Mouse (Mus musculus) midbrain, embryonic 14.5 days (tissue): ENCODE measurements around the gene Hist1h4f. TPM values are rescaled to one million over a fixed set of nuclear protein-coding genes. Genes with fewer than 3 reads are reported as not detected.
"Not testable (repeated sequence)": the region's sequence is repeated elsewhere in the genome, so short reads cannot be mapped to it uniquely, and the experiment has no call there.

Experiments used
- ATAC-seq: fragments of 200-750 bp; cut with Nextera tagmentation; 2 replicates; pipeline ENCODE4 v1.8.0; 2017; ENCODE audit warnings: moderate number of reproducible peaks, moderate library complexity; ENCODE audit not compliant: low FRiP score, low TSS enrichment
- DNase-seq: peaks from one replicate; pipeline ENCODE4 v3.0.0-alpha.2; 2015
- H3K27ac ChIP-seq: fragments of 300-500 bp; sonication (generic); replicated peaks from 2 replicates; pipeline ENCODE4 v1.5.1; 2014; ENCODE audit warnings: mild to moderate bottlenecking, low read depth, low read length, moderate library complexity
- H3K27me3 ChIP-seq: fragments of 300-500 bp; sonication (generic); 2 replicates; pipeline ENCODE4 v1.6.1; 2014; ENCODE audit warnings: low read length, control low read depth, mixed read lengths; ENCODE audit not compliant: control insufficient read depth, insufficient read depth
- H3K36me3 ChIP-seq: fragments of 300-500 bp; sonication (generic); 2 replicates; pipeline ENCODE4 v1.6.1; 2014; ENCODE audit warnings: low read length, control low read depth; ENCODE audit not compliant: control insufficient read depth, insufficient read depth
- H3K4me1 ChIP-seq: fragments of 300-500 bp; sonication (generic); 2 replicates; pipeline ENCODE4 v1.6.1; 2014; ENCODE audit warnings: mild to moderate bottlenecking, antibody characterized with exemption, low read length, control low read depth; ENCODE audit not compliant: control insufficient read depth, insufficient read depth
- H3K4me2 ChIP-seq: fragments of 300-500 bp; sonication (generic); 2 replicates; pipeline ENCODE4 v1.6.1; 2014; ENCODE audit warnings: mild to moderate bottlenecking, low read length, moderate library complexity
- H3K4me3 ChIP-seq: fragments of 300-500 bp; sonication (generic); replicated peaks from 2 replicates; pipeline ENCODE4 v1.5.1; 2014; ENCODE audit warnings: low read depth, low read length
- H3K9ac ChIP-seq: fragments of 300-500 bp; sonication (generic); replicated peaks from 2 replicates; pipeline ENCODE4 v1.6.1; 2014; ENCODE audit warnings: mild to moderate bottlenecking, low read length, moderate library complexity
- H3K9me3 ChIP-seq: fragments of 300-500 bp; sonication (generic); 2 replicates; pipeline ENCODE4 v1.6.1; 2016; ENCODE audit warnings: low read length, control low read depth, mixed read lengths; ENCODE audit not compliant: control insufficient read depth
- WGBS: fragments of 180-500 bp; shearing (Covaris S2); extraction: QIAGEN DNeasy Blood & Tissue Kit; methylation state at CpG from one replicate; pipeline ENCODE4 v1.1.7; 2014; 5-methylcytosine and 5-hydroxymethylcytosine counted together
- polyA plus RNA-seq: library from polyadenylated mRNA; unstranded; fragments of >200 nt; fragmentation: Nextera tagmentation; extraction: Ambion mirVana; gene quantifications from 2 replicates; pipeline ENCODE4 v1.2.1, GENCODE M21; 2014

The Hist1h4f gene
- polyA plus RNA-seq, 1 experiment from 2014 or later: not detected

GRCm38 (mm10) chr13:23573898-23574524 is 22.6 kb upstream of the Hist1h4f start, which contains the start of the genes Hist1h2bf and Hist1h2ad:
Gene Hist1h2bf, minus strand, starts transcription at chr13:23574196.
Gene Hist1h2ad, plus strand, starts transcription at chr13:23574381.
- H3K36me3 ChIP-seq, H3K9ac ChIP-seq, H3K27me3 ChIP-seq, H3K9me3 ChIP-seq: not testable (repeated sequence)
- H3K4me1 ChIP-seq: peaks cover 35% of the 10 kb centered on the region
- peak within 1 kb of the TSS; percentile 36 for H3K4me3 ChIP-seq
- peak within 1 kb of the TSS; percentile 59 for H3K4me2 ChIP-seq
- DNase-seq (peak; percentile 98), ATAC-seq (peak; percentile 91)
- WGBS: under 1% methylated on average over 33 of the region's 42 CpGs
- peak within 1 kb of the TSS; percentile 76 for H3K27ac ChIP-seq

GRCm38 (mm10) chr13:23573034-23573897 is 21.8 kb upstream of the Hist1h4f start:
- H3K9ac ChIP-seq, DNase-seq, ATAC-seq, H3K36me3 ChIP-seq, H3K9me3 ChIP-seq, H3K27me3 ChIP-seq: not testable (repeated sequence)
- Histone ChIP-seq H3K4me1 (peaks cover 35% of the 10 kb centered on the region), H3K4me2 (peak overlapping the region; percentile 59), H3K4me3 (peak overlapping the region; percentile 33), H3K27ac (0 out of 2 replicates have a peak overlapping the region, but pooled peaks have one; percentile 37)
- WGBS: 8% methylated on average over 17 of the region's 20 CpGs

- ATAC-seq: no peak
- H3K4me3 ChIP-seq: peak overlapping the region; percentile 33
- peak overlapping the region; percentile 46; the same call in 1 of the 2 replicates for H3K9ac ChIP-seq
- H3K27me3 ChIP-seq: no peaks in the 10 kb centered on the region
- peak overlapping the region; percentile 89 for H3K27ac ChIP-seq
- H3K4me1 ChIP-seq: peaks cover 35% of the 10 kb centered on the region
- no peaks in the 10 kb centered on the region for H3K36me3 ChIP-seq
- peak overlapping the region; percentile 59 for H3K4me2 ChIP-seq
- H3K9me3 ChIP-seq: no peaks in the 10 kb centered on the region
- WGBS: 38% methylated on average over 2 of the region's 2 CpGs
- DNase-seq: no peak
Measured at GRCm38 (mm10) chr13:23572218-23573033, 21.0 kb upstream of the Hist1h4f start.

- H3K36me3 ChIP-seq, ATAC-seq, H3K27me3 ChIP-seq, H3K9me3 ChIP-seq: not testable (repeated sequence)
- Histone ChIP-seq H3K4me3 (peak overlapping the region; percentile 33), H3K4me1 (peaks cover 28% of the 10 kb centered on the region), H3K4me2 (peak overlapping the region; percentile 59), H3K9ac (peak overlapping the region; percentile 46), H3K27ac (peak overlapping the region; percentile 89)
- DNase-seq: peak; percentile 40
- WGBS: under 1% methylated on average over 12 of the region's 34 CpGs
Measured at GRCm38 (mm10) chr13:23571504-23572217, 20.2 kb upstream of the Hist1h4f start.

- H3K36me3 ChIP-seq: no peaks in the 10 kb centered on the region
- 0% methylated on average over 18 of the region's 18 CpGs for WGBS
- H3K9ac ChIP-seq: peak within 1 kb of the TSS; percentile 46
- ATAC-seq (peak; percentile 90), DNase-seq (peak; percentile 92)
- H3K27ac ChIP-seq: peak within 1 kb of the TSS; percentile 89
- peak within 1 kb of the TSS; percentile 59 for H3K4me2 ChIP-seq
- no peaks in the 10 kb centered on the region for H3K9me3 ChIP-seq
- peak within 1 kb of the TSS; percentile 33 for H3K4me3 ChIP-seq
- H3K27me3 ChIP-seq: no peaks in the 10 kb centered on the region
- peaks cover 22% of the 10 kb centered on the region for H3K4me1 ChIP-seq
Measured at GRCm38 (mm10) chr13:23571022-23571503, 19.6 kb upstream of the Hist1h4f start, which contains the start of the genes Hist1h2ae and Hist1h2bg. Gene Hist1h2ae, minus strand, starts transcription at chr13:23571220. Gene Hist1h2bg, plus strand, starts transcription at chr13:23571396.

- DNase-seq: peak; percentile 40
- WGBS: under 1% methylated on average over 20 of the region's 41 CpGs
- Histone ChIP-seq H3K4me3 (peak overlapping the region; percentile 33), H3K4me1 (peaks cover 22% of the 10 kb centered on the region), H3K27ac (peak overlapping the region; percentile 89), H3K9ac (peak overlapping the region; percentile 41; the same call in 1 of the 2 replicates), H3K4me2 (peak overlapping the region; percentile 59)
- peak; percentile 12 for ATAC-seq
- H3K9me3 ChIP-seq, H3K36me3 ChIP-seq, H3K27me3 ChIP-seq: not testable (repeated sequence)
Measured at GRCm38 (mm10) chr13:23570261-23571021, 19.0 kb upstream of the Hist1h4f start.

- peaks cover 5% of the 10 kb centered on the region; the same call in 1 of the 2 replicates for H3K4me1 ChIP-seq
- no peaks in the 10 kb centered on the region for H3K27me3 ChIP-seq
- WGBS: 86% methylated on average over 2 of the region's 2 CpGs
- no peak overlapping the region for H3K4me3 ChIP-seq
- no peaks in the 10 kb centered on the region for H3K9me3 ChIP-seq
- no peak for DNase-seq
- no peak overlapping the region for H3K27ac ChIP-seq
- no peak overlapping the region for H3K9ac ChIP-seq
- ATAC-seq: no peak
- H3K4me2 ChIP-seq: no peak overlapping the region
- H3K36me3 ChIP-seq: no peaks in the 10 kb centered on the region
Measured at GRCm38 (mm10) chr13:23564482-23564881, 13.0 kb upstream of the Hist1h4f start.
